Mouse (Mus musculus): ENCODE measurements around the gene Adcy2.

The Adcy2 gene

DNA sequence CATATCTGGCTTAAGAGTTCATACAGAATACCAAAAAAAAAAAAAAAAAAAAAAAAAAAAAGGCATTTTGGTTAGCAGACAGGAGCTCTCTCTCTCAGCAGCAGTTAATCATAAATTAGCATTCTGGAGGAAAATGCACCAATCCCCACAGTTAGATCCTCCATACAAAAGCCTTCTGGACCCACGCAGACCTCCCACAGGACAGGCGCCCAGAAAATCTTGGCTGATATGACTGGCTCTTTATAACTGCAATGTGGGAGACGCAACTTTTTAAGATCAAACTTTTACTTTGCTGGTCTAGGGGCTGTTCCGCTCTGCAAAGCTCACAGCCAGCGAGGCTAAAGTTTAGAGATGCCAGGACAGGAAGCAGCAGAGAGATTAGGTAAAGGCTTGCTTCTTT, 37.8 kb downstream of the Adcy2 start:
- DNase-seq (ENCODE audit: low spot score), result no peak

DNA sequence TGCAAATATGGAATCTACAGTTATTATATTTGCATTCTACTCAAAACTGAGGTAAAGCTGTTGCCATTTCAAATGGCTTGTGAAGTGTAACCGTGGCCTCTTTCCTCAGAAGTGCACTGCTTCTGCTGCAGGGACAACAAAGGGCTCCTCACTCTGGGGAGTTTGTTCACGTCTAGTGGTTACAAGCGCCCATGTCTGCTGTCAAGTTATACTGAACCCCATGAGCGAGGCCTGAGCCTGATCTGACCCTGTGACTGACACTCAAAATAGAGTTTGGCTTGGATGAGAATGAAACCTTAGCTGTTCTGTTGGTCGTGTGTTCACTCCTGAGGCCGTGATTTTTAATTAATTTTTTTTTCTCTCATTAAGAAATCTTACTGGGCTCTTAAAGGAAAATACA, 38.8 kb downstream of the Adcy2 start:
- DNase-seq (ENCODE audit: low spot score), result no peak

DNA sequence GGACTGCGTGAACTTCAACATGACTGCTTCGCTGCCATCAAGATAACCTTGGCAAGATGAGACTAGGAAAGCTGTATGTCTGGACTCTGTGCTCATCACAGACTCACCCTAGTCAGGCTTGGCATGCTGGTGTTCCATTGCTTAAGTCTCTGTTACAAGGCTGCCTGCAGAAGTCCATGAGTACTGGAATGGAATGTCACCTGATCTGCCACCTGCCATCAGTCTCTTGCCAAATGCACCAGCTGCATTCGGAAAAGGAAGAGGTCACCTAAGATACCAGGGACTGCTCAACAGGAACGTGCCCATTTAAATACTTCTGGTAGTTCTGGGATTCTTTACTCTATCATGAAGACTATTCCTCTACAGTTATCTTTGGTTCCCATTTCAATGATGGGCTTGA, 39.9 kb downstream of the Adcy2 start:
- DNase-seq (ENCODE audit: low spot score), result no peak

DNA sequence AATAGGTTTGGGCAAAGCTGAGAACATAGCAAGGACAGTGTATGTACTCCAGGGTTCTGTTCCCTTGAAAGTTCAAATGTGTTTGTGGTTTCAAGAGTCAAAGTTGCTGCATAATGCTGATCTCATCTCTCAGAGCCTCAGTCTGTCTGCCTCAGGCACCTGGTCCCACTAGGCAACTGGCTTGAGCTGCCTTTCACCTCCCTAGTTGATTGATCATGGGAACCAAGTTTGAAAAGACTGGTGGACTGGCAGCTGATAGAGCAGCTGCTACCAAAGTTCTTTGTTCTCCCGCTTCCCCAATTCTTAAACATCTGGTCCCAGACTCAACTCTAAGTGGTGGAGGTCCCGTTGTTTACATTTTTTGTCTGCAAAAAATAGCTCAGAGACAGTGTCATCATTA, 56.6 kb downstream of the Adcy2 start:
- no peak for DNase-seq (ENCODE audit: low spot score)

DNA sequence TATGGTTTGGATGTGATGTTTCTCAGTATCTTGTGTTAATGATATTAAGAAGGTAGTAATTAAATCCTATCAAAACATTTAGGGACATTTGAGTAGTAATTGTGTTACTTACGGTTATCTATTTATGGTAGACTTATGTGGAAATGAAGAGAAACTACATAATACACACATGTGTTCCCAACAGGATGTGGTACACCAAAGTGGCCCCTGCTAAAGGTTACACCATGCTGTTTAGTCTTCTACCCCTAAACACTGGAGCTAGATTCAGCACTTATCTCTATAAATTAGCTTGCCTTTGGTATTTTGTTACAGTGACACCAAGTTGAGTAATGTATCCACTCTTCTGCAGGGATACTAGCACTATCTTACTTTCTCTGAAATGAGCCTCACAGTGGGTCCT, 57.9 kb downstream of the Adcy2 start:
- no peak for DNase-seq (ENCODE audit: low spot score)

DNA sequence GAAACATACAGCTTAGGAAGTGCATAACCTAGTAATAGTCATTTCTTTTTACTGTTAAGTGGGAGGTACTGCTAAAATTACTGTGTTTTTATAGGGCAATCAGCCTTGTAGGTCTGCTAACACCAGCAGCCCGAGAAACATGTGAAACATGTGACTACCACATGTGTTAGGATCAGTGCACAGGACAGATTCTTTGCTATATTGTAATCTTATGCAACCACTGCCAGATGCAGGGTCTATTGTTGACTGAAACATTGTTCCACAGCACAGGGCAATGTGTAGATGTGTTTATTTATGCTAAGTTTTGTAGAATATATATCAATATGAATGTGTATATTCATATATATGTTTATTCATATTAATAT, 67.1 kb downstream of the Adcy2 start:
- DNase-seq (ENCODE audit: low spot score), result no peak

DNA sequence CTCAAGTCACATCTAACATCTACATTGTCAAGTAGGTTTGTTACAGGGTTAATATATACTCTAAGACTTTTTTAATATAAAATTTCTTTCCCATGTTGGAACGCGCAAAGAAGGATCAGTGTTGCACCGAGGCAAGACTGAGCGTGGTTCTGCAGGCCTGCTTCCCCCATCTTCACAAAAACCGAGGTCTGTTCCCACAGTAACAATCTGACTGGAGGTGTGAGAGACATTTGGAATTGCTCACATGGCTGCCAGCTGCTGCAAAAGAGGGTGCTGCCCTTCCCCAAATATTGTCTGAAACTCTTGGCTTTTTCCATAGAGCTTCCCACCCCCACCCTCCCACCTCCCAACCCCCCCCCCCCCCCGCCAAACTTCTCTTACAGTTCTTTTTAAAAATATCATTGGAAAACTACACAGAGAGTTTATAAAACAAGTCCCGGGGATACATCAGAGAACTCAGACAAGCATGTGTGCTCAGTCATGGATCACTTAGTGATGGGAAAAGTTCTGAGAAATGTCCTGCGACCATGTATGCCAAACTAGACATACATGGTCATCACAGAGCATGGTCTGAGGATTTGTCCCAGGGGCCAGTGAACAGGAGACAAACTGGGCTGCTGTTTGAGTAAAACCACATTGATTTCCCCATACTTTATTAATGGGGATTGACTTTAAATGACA, 67.6 kb downstream of the Adcy2 start:
- no peak for DNase-seq (ENCODE audit: low spot score)

DNA sequence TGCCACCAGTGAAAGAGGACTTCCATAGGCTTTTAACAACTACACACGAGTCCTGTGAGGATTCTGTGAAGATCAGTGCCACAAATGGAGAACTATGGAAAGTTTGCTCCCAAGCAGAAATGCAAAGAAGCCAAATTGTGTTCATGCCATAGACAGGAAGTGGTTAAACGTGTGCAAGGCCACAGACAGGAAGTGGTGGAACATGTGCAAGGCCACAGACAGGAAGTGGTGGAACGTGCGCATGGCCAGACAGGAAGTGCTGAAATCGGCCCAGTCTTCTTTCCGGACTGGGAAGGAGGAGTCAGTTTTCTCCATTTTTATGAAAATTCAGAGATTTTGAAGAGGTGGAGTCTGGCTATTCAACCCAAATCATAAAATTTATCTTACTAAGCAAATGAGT, 70.9 kb downstream of the Adcy2 start:
- DNase-seq (ENCODE audit: low spot score), result no peak

DNA sequence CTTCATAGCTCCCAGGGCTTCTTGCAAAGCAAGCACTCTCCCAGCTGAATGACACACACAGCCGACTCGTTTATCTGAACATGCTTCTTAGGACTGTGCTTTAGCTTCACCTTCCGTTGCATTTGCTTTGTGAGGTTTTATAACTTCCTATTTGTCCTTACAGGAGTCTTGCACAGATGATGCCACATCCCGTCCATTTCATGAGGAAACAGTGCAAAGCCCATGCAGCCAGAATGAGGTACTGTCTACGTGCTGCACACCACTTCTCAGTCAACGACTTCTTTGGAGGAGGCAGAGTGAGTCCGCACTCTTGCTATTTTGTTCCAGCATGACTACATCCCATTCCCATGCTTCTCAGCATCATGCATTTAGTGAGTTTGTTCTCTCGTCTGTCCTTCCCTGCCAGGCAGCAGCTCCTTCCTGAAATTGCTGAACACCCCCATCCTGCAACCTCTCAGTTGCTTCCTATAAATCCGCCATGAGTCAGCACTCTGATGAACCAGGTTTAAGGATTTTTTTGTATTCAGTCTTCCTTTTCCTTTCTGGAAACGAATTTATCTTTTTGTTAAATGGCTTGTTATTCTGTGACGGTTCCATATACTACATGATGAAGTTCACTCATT, 85.6 kb downstream of the Adcy2 start:
- DNase-seq (ENCODE audit: low spot score), result no peak

DNA sequence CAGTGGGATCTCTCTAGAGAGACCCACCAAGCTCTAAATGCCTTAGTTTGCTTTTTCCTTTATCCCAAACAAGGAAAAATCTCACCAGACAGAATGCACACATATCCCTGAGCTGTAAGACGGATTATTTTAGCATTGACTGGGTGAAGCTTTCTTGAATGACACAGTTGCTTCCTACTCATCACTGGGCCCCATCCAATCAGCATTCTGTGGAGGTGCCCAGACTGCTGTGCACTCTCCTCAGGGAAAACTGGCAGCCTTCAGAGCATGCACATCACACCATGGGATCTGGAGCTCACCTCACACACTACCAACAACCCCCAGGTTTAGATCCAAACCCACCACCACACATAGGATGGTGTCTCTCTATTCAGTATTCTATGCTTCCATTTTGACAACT, 92.7 kb downstream of the Adcy2 start:
- no peak for DNase-seq (ENCODE audit: low spot score)

DNA sequence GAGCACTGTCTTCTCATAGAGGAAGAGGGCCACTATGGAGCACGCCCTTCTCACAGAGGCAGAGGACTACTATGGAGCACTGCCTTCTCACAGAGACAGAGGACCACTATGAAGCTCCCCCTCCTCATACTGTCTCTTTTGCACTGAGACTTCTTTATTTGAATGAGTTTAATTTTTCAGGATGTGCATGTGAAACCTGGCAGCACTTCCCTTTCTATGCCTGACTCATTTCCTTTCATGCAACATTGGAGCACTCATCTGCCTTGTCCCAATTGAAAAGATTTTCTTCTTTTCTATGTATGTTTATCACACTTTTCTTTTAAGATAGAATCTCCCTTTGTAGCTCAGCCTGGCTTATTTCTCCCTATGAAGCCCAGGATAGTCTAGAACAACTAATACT, 96.6 kb downstream of the Adcy2 start:
- DNase-seq (ENCODE audit: low spot score), result no peak

DNA sequence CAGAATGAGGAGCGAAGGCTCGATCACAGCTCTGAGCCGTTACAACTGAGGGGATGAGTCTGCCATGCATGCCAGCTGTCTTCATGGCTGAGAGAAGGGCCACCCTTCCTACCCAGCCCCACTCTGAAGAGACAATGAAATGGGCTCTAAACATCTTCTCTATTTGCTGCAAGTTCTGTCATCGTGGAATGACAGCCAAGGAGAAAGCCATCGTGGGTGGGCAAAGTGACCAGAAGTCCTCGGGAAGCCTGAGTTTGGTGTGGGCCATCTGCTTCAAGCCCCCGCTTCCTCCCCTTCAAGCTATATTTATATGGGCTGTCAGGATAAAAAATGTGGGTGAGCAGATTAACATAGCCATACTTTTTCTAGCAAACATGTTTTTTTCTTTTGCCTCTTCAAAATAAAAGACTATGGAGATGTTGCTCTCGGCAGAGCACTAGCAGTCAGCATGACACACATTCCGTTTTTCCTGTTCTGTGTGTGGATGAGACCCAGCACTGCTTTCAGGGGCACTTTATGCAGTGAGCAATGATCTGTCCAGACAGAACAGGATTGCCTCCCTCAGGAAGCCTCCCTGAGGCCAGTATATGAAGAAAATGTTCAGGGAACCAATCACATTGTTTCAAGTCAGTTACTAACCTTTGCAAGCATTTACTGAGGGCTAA, 109.3 kb downstream of the Adcy2 start:
- no peak for DNase-seq (ENCODE audit: low spot score)

DNA sequence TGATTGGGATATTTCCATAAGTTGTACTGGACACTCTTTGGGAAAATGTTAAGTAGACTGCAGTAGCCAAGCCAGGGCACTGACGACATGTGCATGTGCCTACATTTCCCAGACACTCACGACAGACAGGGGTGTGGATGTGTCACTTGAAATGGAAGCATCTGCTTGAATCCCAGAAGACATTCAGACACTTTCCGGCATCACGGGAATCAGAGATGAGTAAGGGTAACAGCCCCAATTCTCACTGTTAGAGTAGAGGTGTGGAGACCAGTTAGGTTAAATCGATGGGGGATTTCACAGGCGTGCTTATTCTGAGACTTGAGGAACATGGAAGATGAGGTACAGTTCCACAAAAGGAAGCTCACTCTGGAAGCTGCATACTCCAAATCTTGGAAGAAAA, 130.6 kb downstream of the Adcy2 start:
- DNase-seq (ENCODE audit: low spot score), result no peak

DNA sequence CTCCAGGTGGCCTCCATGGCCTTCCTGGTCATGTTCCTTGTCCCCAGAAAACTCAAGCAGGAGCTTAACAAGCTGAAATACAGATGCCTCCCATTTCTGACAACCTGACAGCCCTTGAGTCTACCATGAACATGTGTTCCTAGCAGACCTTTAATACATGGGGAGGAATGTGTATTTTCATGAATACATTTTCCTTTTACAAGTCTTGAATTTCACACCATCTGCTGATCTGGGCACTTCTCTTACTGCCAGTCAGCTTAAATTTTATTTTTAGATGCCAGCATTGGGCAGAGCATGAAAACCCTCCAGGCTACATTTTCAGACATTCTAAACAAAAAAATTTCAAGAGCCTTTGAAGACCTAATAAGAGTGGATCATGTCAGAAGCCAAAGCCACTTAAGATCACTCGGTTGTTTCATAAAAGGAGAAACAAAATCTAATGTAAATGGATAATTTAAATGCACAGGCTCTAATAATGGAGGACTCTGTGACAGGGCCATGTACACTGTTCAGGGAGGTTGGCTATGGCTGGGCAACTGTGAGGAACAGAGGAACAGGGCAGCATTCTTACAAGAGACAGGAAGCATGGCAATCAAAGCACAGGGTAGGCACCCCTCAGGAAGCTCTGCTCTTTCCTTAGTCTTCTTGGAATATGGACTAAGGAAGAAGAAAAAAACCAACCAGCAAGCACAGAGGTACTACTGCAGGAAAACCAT, 131.2 kb downstream of the Adcy2 start:
- no peak for DNase-seq (ENCODE audit: low spot score)

DNA sequence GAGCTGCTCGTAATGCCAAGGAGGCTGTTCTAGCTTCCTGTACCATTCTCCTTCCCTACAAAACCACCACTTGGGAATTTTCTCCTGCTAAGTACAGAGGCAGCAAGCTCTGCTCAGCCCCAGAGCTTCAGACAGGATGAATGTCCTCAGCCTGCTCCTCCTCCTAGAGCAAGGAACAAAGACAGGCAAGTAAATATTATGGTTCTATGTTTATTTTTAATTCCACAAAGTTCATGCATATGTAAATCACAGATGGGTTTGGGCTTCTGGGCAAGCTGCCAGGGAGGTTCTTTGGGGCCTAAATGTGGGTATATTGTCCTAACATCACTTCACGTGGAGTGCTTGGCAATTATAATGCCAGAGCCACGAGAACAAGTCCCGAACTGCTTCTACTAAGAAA, 139.3 kb downstream of the Adcy2 start:
- no peak for DNase-seq (ENCODE audit: low spot score)

DNA sequence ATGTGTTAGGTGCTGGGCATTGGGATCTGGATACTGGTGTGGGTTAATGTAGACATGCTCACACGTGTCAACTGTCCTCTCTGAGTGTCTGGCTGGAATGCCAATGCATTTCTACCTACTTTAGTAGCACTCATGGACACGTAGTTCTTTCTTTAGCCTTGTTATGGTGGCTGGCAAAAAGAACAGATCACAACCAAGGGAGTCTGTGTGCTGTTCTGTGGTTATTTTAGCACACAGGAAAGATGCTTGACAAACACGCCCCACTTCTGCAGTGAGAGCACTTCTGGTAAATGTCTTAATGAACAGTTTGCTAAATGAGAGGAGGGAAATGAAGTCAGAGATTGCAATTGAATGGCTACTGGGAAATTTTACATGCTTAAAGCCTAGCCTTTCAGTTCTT, 151.1 kb downstream of the Adcy2 start:
- DNase-seq (ENCODE audit: low spot score), result no peak

DNA sequence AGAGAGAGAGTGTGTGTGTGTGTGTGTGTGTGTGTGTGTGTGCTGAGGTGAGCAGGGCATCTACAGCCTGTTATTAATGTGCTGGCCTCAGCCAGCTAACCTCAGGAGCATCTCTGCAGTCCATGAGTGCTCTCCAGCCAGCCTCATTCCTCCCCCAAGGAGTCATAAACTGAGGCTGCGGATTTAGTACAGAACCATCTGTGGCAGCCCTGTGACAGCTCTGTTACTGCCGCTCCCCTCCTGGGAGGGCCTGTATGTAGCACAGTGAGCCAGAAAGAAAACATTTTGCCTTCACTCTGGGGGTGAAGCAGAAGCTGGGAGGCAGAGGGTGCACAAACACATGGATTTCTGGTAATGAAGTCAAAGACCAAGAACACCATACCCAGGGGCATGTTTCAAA, 159.8 kb downstream of the Adcy2 start:
- DNase-seq (ENCODE audit: low spot score), result no peak

DNA sequence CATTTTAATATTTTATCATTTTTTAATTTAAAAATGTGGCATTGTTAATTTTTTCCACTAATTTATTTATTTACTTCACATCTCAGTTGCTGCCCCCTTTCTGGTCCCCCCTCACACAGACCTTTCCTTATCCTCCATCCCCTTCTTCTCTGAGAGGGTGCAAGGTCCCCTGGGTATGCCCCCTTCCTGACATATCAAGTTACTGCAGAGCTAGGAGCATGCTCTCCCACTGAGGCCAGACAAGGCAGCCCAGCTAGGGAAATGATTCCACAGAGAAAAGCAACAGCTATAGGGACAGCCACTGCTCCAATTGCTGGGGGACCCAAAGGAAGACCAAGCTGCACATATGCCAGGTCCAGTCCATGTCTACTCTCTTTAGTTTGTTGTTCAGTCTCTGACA, 163.2 kb downstream of the Adcy2 start:
- no peak for DNase-seq (ENCODE audit: low spot score)

DNA sequence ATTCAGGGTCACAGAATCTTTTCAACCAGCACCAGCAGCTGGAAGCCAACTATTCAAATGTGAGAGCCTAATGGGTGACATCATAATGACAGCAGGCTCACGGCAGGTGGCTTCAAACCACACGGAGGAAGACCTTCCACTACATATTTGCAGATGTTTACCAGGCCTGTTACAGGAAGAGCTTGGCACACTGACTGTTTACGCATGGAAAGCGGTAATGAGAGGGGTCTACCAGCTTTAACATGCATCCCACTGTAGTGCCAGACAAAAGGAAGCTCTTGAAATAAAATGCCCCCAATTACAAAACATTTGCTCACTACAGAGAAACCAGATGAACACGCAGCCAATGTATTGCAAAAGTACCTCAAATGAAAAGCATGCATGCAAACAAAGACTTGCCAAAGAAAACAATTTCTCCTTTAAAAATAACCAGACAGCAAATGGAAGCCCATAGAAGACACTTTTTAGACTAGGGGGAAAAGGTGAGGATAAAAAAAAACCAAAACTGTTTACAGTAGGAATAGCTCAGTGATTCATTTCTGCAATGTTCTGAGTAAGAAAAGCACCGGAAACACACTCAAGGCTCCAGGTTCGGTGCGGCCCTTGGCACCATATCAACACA, 163.8 kb downstream of the Adcy2 start:
- no peak for DNase-seq (ENCODE audit: low spot score)

DNA sequence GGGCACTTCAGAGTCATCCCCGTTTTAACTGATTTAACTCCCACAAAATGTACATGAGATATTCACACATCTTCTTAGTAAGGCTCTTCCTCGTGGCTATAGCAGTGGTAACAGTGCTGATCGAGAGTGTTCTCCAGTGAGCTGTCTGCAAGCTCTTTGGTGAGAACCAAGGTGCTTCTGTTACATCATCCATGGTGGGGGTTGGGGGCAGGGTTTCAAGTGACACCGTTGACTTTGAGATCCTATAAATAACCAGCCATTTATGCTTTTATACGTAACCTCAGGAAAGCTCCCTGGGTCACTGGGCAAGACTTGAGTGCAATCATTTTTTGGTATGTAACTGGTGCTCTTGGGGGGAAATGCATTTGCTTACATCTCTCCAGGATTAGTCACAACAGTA, 167.2 kb downstream of the Adcy2 start:
- no peak for DNase-seq (ENCODE audit: low spot score)

DNA sequence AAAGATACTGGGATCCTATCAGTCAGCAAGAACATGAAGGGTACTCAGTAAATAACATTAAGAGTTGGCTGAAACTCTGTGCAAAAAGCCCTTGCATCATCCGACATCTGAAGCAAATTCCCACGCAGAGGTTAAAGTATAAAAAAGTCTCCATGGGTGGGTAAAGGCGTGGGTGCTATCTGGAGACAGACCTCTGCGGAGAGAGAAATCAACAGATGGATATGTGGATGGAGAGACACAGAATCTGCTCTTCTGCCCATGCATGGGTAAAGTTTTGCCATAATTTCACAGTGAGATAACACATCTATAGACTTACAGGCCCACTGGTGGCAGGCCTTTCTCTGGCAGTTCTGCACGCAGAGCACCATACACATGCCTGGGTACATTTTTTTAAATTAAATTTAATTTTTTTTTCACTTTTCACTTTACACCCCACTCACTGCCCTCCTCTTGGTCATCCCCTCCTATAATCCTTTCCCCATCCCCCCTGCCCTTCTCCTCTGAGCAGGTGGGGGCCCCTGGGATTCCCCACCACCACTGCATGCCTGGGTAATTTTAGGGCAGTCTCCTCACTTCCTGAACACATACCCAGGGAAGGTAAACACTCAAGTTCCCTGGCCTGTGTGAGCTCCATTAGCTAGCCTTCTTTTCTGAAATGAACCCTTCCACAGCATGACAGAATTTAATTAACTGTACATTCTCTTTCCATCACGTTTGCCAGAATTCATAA, 169.1 kb downstream of the Adcy2 start:
- no peak for DNase-seq (ENCODE audit: low spot score)

DNA sequence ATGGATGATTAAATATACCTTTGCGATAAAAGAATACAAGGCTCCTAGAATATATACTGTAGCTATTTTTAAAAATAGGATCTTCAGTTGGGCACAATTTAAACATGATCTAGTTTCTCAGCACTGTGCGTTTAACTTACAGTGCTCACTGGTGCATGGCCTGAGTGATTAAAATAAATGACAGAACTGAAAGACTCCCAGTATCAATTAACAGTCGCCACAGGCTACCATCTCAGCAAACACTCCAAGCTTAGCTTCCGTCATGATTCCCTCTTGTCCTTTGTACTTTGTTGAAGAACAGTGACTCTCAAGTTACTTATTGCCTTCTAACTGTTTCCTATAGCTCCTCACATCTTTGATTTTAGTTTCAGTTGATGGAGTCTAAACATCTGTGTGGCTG, 170.9 kb downstream of the Adcy2 start:
- DNase-seq (ENCODE audit: low spot score), result no peak

Measured in MN1 (cell line).